Mouse (Mus musculus) CH12F3 (cell line): ENCODE measurements around the gene Lce1i.
"Not testable (repeated sequence)": the region's sequence is repeated elsewhere in the genome, so short reads cannot be mapped to it uniquely, and the experiment has no call there.

Experiments
- in situ Hi-C: fragments of 300-500 bp; cut with MboI; formaldehyde crosslinking; loops from 2 replicates; pipeline ENCODE4 v1.14.3; 2020; ENCODE audit warnings: low sequenced_read_pairs

Lce1i gene

DNA sequence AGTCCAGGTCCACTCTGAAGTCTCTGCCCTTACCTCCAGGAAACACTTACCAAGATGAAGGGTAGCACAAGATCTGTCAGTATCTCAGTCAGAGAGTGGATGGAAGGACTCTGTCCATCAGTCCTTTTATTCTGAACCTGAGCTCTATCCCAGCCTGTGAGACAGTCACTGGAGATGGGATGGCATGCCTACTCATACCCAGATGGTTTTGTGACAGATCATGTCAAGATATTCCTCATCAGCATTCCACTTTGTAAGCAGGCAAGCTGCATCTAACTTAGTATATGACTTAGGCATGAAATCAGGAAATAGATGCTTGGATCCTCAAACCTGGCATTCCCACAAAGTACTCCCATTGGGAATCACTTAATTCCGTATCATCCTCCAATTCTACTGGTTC, at the start of gene Lce1i:
TSS of gene Lce1i (minus strand) at position 101 of the 400 bp plus-strand sequence.
- in situ Hi-C loops, result no loop called here

DNA sequence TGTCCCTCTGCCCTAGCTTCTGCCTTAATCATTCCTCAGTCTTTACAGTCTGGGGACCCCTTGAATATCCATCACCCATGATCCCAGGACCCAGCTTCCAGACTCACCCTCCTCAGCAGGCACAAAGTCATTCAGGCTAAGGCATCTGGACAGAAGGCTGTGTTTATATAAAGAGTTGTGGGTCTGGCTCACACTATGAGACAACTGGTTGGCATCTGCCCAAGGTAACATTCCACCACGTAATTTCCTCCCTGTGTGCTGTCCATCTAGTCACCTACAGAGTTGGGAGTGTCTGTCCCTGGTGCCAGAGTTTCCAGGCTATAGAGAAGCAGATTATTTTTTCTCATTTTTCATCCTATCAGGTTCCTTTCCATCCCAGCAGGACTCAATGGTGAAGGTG, 48.4 kb upstream of the Lce1i start, which contains the start of gene Kprp:
TSS of gene Kprp (minus strand) at position 140 of the 400 bp plus-strand sequence.
- in situ Hi-C loops, result no loop called here

DNA sequence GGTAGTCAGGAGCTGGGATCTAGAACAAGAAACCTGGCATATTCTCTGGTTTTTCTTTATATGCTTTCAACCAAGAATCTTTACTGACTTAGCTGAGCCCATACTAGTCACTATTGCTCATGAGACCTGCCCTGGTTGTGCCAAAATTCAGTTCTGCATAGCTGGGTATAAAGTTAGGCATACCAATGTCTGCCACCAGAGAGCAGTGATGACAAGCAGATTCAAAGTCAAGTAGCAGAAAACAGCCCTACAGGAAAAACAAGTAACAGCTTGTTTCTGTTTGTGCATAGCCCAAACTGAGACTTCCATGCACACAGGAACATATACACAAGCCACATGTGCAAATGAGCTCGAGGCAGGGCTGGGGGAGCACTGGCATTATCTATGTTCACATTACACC, 47.1 kb upstream of the Lce1i start:
- in situ Hi-C loops, result no loop called here

DNA sequence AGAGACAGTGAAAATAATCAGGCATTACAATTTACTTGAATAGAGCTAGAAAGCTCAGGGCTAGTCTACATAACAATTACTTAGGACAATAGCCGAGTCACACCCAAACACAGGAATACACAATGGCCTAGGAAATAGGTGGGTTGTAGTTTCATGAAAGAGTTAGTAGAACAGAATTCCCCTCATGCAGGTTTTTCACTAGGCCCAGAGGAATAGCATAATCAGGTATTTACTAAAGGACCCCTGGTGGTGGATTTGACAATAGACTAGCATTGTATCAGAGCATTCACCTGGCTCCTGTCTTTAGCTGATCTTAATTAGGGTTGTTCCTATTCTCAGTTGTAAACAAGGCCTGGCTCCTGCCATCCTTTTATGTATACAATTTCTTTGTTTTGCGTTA, 37.3 kb upstream of the Lce1i start:
- in situ Hi-C loops, result not testable (repeated sequence)

DNA sequence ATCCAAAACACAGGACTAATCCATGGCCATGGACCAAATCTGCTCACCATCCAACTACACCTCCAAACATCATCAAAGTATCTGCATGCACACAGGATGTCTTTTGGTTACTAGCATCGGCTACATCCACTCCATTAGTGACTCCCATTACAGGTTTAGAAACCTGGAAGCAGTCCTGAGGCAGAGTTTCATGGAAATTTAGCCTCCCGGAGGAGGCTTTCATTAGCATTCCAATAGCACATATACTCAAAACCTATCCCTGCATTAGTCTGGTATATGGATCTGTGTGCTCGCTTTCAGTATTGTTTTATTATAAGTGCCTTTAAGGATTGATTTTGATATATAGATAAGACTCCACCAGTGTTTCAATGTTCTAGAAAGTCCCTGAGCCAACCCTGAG, 36.9 kb upstream of the Lce1i start:
- in situ Hi-C loops, result no loop called here

DNA sequence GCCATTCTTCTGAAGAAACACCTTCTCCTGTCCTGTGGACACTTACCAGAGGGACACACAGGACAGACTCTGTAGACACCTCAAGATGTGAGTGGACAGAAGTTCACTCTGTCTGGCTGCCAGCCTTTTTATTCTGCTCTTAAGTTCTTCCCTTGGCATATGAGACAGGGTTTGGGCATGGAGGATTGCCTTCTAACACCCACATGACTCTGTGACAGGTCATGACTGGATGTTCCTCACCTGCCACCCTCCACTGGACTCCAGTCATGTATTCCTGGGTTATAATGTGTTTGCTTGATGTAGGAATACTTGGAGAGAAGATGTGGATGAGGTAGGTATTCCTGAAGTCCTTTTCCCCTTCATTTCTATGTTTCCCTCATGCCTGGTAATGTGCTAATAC, 29.1 kb upstream of the Lce1i start, which contains the start of gene Lce1k:
TSS of gene Lce1k (minus strand) at position 101 of the 400 bp plus-strand sequence.
- in situ Hi-C loops, result no loop called here

DNA sequence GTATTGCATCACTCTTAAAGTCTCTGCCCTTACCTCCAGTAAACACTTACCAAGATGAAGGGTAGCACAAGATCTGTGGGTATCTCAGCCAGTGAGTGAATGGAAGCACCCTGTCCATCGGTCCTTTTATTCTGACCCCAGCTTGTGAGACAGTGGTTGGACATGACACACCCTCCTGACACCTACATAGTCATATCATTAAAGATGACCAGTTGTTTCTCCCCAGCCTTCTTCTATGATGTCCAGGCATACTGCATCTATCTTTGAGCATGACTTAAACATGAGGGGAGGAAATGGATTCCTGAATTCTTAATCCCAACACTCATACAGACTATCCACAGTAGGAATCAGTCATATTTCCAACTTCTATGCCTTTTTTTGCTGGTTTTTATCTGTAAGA, 11.7 kb upstream of the Lce1i start, which contains the start of gene Lce1j:
TSS of gene Lce1j (minus strand) at position 101 of the 400 bp plus-strand sequence.
- in situ Hi-C loops, result no loop called here

DNA sequence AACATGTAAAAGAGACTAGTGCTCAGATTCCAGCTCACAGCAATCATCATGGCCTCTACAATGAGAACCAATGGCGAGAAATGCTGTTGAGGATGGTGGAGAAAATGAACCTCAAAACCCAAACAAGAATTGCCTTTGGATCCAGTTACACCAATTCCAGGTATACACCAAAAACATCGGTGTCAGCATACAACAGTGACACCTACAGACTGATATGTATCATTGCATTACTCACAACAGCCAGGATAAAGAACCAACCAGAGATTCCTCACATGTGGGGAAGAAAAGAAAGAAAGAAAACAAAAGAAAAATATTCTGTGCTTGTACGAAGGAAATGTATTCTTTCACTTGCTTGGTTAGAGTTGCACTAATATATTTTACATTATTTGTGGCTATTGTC, 7.1 kb downstream of the Lce1i start:
- in situ Hi-C loops, result no loop called here

DNA sequence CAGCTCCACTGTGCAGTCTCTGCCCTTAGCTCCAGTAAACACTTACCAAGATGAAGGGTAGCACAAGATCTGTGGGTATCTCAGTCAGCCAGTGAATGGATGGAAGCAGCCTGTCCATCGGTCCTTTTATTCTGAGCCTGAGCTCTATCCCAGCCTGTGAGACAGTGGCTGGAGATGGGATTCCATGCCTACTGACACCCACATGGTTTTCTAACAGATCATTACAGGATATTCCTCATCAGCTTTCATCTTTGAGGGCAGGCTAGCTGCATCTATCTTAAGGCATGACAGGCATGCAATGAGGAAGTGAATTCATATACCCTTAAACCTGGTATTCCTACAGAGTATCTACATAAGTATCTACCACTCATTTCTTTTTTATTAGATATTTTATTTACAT, 13.7 kb downstream of the Lce1i start, which contains the start of gene Lce1h:
TSS of gene Lce1h (minus strand) at position 101 of the 400 bp plus-strand sequence.
- in situ Hi-C loops, result no loop called here

DNA sequence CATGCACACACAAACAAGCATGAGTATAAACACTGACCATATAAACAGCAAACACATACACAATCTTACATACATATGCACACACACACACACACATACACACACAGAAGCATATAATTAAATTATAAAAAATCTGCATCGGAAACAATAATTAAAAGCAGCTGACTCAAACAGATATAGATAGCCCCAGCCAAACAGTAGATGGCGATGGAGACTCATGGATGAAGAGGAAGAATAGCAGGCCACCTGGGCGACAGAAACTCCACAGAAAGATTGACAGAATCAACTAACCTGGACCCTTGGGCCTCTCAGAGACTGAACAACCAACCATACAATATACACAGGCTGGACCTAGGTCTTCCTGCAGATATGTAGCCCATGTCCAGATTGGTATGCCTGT, 25.5 kb downstream of the Lce1i start:
- in situ Hi-C loops, result no loop called here

DNA sequence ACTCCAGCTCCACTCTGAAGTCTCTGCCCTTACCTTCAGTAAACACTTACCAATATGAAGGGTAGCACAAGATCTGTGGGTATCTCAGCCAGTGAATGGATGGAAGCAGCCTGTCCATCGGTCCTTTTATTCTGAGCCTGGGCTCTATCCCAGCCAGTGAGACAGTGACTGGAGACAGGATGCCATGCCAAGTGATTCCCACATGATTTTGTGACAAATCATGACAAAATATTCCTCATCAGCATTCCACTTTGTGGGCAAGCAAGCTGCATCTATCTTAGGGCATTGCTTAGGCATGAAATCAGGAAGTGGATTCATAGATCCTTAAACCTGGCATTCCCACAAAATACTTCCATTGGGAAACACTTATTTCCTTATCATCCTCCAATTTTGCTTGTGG, 26.5 kb downstream of the Lce1i start, which contains the start of gene Lce1g:
TSS of gene Lce1g (minus strand) at position 101 of the 400 bp plus-strand sequence.
- in situ Hi-C loops, result no loop called here

DNA sequence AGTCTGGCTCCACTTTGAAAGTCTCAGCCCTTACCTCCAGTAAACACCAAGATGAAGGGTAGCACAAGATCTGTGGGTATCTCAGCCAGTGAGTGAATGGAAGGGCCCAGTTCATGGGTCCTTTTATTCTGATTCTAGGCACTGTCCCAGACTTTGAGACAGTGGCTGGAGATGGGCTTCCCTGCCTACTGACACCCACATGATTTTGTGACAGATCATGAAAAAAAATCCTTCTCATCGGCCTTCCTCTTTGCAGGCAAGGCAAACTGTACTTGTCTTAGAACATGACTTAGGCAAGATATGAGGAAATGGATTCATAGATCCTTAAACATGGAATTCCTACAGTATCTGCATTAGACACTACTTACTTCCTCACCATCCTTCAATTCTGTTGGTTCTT, 39.7 kb downstream of the Lce1i start, which contains the start of gene Gm38119:
TSS of gene Gm38119 (minus strand) at position 101 of the 400 bp plus-strand sequence.
- in situ Hi-C loops, result no loop called here
